Mouse (Mus musculus): Measurements from ENCODE around the gene Ccpg1. TPM values are rescaled to one million over a fixed set of nuclear protein-coding genes. Genes with fewer than 3 reads are reported as not detected.

Ccpg1 gene
- polyA plus RNA-seq (2017; shearing (Covaris generic)): 10 to 100 TPM; 61.3 to 96.4 TPM

DNA sequence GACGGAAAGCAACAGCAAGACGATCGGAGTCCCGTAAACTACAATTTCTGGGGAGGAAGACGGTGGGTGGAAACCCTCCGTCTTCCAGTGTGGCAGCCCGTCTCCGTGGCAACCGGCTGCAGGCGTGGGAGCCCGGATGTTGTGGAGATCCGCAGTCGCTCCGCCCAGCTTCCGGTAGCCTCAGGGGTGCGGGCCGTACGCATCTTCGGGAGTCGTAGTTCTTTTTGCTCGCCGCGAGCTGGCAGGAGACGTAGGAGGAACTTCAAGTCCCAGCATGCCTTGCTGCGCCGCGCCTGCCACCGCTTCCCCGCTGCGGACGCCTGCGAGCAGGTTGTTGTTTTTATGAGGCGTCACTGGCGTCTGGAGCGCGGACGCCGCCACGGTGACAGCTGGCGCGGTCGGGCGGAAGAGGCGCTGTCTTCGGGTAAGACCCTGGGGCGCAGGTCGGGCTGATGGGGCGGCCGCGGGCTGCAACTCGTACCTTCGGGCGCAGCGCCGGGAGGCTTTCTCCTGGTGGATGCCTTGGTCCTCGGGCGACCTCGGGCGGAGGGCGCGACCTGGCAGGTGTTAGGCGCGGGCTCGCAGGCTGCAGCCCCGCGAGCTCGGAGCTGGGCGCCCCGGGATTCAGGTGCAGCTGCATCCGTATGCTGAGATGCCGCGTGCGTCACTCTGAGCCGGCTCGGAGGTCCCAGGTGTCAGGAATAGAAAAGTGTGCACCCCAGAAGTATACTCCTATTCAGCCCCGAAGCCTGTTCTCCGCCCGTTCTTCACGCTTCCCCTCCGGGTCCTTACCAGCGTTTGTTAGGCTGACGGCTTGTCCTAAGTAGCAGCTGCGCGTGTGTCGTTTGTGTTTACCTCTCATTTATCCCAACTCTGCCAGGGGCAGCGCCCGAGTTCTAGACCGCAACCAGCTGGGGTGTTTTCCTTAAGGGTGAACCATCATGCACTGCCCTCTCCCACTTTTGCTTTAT is at the start of gene Ccpg1, which contains the start of gene Ccpg1os:
Gene Ccpg1, plus strand, starts transcription at position 180 of the 971 bp plus-strand sequence.
Gene Ccpg1os, minus strand, starts transcription at position 133 of the 971 bp plus-strand sequence.

DNA sequence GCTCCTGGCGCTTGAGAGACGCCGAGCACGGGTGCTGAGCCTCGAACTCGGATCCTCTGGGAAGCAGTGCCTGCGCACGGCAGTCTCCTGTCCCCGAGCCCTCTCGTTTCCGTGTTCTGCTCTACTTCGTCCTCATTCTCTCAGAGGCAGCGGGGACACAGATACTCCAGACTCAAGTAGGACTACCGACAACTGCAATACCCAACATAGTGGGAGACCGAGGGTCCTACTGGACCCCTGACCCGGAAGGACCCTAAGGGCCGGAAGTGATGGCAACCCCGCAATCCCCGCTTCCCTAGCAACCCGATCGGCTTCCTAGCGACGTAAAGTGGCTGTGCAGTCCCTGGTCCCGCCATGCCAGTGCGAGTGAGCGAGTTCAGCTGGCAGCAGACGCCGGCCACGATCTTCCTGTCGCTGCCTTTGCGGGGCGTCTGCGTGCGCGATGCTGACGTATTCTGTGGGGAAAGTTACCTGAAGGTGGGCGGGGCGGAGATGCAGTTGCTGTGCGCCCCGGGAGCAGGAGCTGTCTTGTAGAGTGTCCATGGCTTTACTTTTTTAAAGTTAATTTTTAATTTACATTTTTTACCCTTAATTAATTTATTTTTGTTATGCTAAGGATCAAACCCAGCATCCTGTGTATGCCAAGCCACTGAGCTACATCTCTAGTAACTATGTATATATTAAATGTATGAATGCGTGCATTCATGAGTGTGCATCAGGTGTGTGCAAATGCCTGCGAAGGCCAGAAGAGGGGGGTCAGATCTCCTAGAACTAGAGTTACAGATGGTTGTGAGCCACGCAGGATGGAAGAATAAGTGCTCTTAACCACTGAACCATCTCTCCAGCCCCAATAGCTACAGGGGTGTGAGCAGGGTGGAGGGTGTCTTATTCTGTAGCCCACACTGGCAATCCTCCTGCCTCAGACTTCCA is 26.4 kb upstream of the Ccpg1 start, which contains the start of the genes Dyx1c1 and Gm44503:
Gene Dyx1c1, plus strand, starts transcription at position 265 of the 930 bp plus-strand sequence.
Gene Gm44503, plus strand, starts transcription at position 332 of the 930 bp plus-strand sequence.

DNA sequence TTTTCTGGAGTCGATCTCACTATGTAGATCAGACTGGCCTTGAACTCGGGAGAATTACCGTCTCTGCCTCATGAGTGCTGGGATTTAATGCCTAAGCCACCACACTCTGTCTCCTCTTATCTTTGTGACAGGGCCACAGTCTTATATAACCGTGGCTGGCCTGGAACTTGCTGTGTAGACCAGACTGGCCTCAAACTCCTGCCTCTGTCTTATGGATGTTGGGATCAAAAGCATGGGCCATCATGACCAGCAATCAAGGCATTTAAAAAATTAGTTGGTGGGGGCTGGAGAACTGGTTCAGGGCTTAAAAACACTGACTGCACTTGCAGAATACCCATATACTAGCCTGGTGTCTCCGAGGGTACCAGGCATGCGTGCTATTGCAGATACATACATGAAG is 54.9 kb downstream of the Ccpg1 start, which contains the start of gene Pigb:
Gene Pigb, minus strand, starts transcription at position 299 of the 400 bp plus-strand sequence.

DNA sequence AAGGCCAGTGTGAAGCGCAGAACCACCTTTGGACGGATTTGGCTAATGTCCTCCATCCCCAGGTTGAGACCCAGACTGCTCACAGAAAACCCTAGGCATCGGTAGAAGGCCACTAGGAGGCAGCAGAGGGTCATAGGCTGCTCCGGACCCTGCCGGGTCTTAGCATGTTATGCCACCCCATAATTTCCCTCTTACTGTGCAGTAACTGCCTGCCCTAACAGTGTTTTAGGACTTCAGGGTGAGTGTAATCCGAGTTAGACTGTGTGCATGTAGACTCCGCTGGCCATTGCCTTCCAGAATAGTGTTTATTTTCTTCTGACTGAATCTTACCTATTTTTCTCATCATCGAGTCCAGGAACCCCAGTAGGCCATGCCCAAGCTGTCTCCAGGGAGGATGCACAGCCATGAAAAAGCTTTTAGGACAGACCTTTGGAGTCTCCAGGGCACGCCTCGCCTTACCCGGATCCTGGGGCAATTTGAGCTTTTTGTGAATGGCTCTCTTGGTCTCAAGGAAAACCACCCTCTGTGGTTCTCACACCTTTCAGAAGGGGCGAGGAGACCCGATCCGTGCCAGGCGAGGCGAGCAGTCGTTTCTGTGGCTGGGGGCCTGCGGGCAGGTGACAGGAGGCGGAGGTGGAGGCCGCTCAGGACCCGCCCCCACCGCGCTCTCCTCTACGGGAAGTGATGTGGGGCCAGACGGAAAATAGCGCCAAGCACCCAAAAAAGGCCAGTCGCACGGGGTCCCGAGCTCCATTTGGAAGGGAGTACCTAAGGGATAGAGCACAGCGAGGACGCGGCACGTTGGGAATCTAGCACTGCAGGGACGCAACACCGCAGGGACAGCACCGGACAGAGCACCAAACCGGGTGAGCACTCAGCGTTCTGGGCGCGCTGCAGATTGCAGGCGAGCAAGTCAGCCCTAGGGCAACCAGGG is 59.2 kb downstream of the Ccpg1 start, which contains the start of gene Rab27a:
Gene Rab27a, plus strand, starts transcription at position 709 of the 934 bp plus-strand sequence.

Other genes starting within 250 kb of the Ccpg1 start
- under 1 TPM in 1 of 2 experiments, not detected in 1; 0.33 TPM for gene Prtg, start 178.6 kb upstream of the Ccpg1 start, polyA plus RNA-seq (2017; shearing (Covaris generic))
- under 1 TPM in 1 of 2 experiments, not detected in 1; 0.04 TPM for gene Pygo1, start 59.8 kb upstream of the Ccpg1 start, polyA plus RNA-seq (2017; shearing (Covaris generic))
- 1 to 10 TPM; 3.0 to 4.4 TPM for gene Dyx1c1, start 26.6 kb upstream of the Ccpg1 start, polyA plus RNA-seq (2017; shearing (Covaris generic))
- gene Gm44503, start 26.6 kb upstream of the Ccpg1 start, polyA plus RNA-seq (2017; shearing (Covaris generic)): not detected
- 1 to 10 TPM; 4.3 to 5.7 TPM for gene Ccpg1os, start within 50 bp of the Ccpg1 start, polyA plus RNA-seq (2017; shearing (Covaris generic))
- 10 to 100 TPM; 21.3 to 23.2 TPM for gene Pigb, start 54.9 kb downstream of the Ccpg1 start, polyA plus RNA-seq (2017; shearing (Covaris generic))
- 10 to 100 TPM; 53.4 to 64.9 TPM for gene Rab27a, start 59.4 kb downstream of the Ccpg1 start, polyA plus RNA-seq (2017; shearing (Covaris generic))
- gene Khdc3, start 116.4 kb downstream of the Ccpg1 start, polyA plus RNA-seq (2017; shearing (Covaris generic)): 1 to 10 TPM in 1 of 2 experiments, under 1 TPM in 1; 0.95 to 1.4 TPM
- gene Gm20509, start 117.0 kb downstream of the Ccpg1 start, polyA plus RNA-seq (2017; shearing (Covaris generic)): not detected
- 10 to 100 TPM; 75.9 to 85.6 TPM for gene Rsl24d1, start 128.0 kb downstream of the Ccpg1 start, polyA plus RNA-seq (2017; shearing (Covaris generic))

Data from activated CD4-positive, CD25-positive, alpha-beta regulatory T cell (primary cell).